Mouse (Mus musculus): ENCODE data around the gene Itpr2.

GRCm38 (mm10) chr6:146331017-146331669, 170.9 kb downstream of the Itpr2 start:
- TF ChIP-seq GATA1 (IDR thresholded peaks at IDR 0.05; ENCODE audit: low read length) (no peak), TAL1 (IDR thresholded peaks at IDR 0.05; ENCODE audit: low read length) (no peak)
